In the genomic region with DNA sequence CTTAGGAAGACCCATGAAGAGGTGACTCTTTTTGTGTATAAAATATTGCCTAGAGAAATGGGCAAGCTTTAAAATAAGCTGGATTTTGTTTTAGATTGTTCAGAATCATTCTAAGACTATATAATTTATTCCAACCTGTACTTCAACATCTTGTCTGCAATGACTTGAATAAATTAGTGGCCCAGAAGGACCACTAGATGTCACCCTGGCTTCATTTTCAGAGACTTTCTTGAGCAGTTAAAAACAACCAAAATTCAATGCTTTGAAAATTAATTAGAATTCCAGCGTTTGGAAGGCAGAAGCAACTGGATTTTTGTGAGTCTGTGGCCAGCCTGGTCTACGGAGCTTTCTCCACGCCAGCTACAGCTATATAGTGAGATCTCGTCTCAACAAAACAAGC, we compare ENCODE assay signal across 8 mouse cellular contexts. TPM values are rescaled to one million over a fixed set of nuclear protein-coding genes. Genes with fewer than 3 reads are reported as not detected.
A peak's percentile ranks its signal among the peaks of the same experiment; 100 is the strongest.
DNase-seq lines count a peak whose midpoint lies in the region; ATAC-seq and TF ChIP-seq lines count a peak whose summit lies in the region.
"Had no signal": no experiment of that assay in that cellular context is flagged by ENCODE, and none has a peak within 500 bp of the region (broad histone marks: within the 10 kb centered on the region; RNA-seq: fewer than 3 reads in every experiment).

No protein-coding gene starts in this region.

- TF ChIP-seq RAD21 in CH12.LX (IDR thresholded peaks at IDR 0.05; ENCODE audit: low read depth, low read length), result peak; percentile 89
- peak; percentile 72 for TF ChIP-seq RAD21 in MEL (IDR thresholded peaks at IDR 0.05; ENCODE audit: low read depth, low read length)

- WGBS in intestine, postnatal 0 days, result 29% methylated on average over 4 of the region's 4 CpGs
- 30% methylated on average over 4 of the region's 4 CpGs for whole genome bisulfite sequencing in intestine, embryonic 15.5 days

- H3K9ac ChIP-seq in intestine, postnatal 0 days (ENCODE audit: low read depth, low read length), result no peak overlapping the region
- no peak overlapping the region for H3K9ac ChIP-seq in intestine, embryonic 15.5 days
- H3K9ac ChIP-seq in CH12.LX (ENCODE audit: insufficient read depth, low read depth) (no peak overlapping the region), MEL (ENCODE audit: control insufficient read depth, low read depth, low read length, poor library complexity, severe bottlenecking) (no peak overlapping the region)
- H3K9ac ChIP-seq: embryonic facial prominence, embryonic 13.5 days had no signal

- TF ChIP-seq EP300 in CH12.LX (IDR thresholded peaks at IDR 0.05; ENCODE audit: low read length), result no peak
- TF ChIP-seq EP300 in MEL (IDR thresholded peaks at IDR 0.05; ENCODE audit: low read depth in 1 of 2, low read length in 2 of 2), result no peak

- no peaks in the 10 kb centered on the region for H3K9me3 ChIP-seq in intestine, postnatal 0 days (ENCODE audit: control insufficient read depth)
- no peaks in the 10 kb centered on the region for H3K9me3 ChIP-seq in intestine, embryonic 15.5 days
- H3K9me3 ChIP-seq in CH12.LX (replicated peaks; ENCODE audit: low read length), result no peaks in the 10 kb centered on the region
- no peaks in the 10 kb centered on the region for H3K9me3 ChIP-seq in MEL (replicated peaks; ENCODE audit: insufficient read depth, low read length)
- H3K9me3 ChIP-seq: embryonic facial prominence, embryonic 13.5 days had no signal

- dilution Hi-C loops in CH12.LX (cut with MboI; ENCODE audit: extremely low pct_ligation_motif_present, extremely low pct_unique_long_range_greater_than_20kb, low sequenced_read_pairs), result no loop called here

- no peak overlapping the region for H3K4me3 ChIP-seq in intestine, postnatal 0 days (ENCODE audit: low read depth, low read length)
- H3K4me3 ChIP-seq in intestine, embryonic 15.5 days (replicated peaks), result no peak overlapping the region
- H3K4me3 ChIP-seq in CH12.LX (replicated peaks in 1 of 3; ENCODE audit: low read depth in 2 of 3, low read length in 2 of 3, poor library complexity in 1 of 3) (no peak overlapping the region), MEL (ENCODE audit: control insufficient read depth in 1 of 2, insufficient read depth in 1 of 2, low read depth in 2 of 2, low read length in 2 of 2) (no peak overlapping the region)
- H3K4me3 ChIP-seq: embryonic facial prominence, embryonic 13.5 days had no signal

- in situ Hi-C loops in CH12.LX (cut with MboI; ENCODE audit: low pct_ligation_motif_present, low pct_unique_long_range_greater_than_20kb, low sequenced_read_pairs), result no loop called here

- ATAC-seq in intestine, postnatal 0 days, result no peak
- ATAC-seq in intestine, embryonic 15.5 days, result no peak
- no peak for ATAC-seq in monocyte, adult 5-6 weeks (replicated peaks; ENCODE audit: insufficient number of reproducible peaks, low FRiP score, low TSS enrichment, poor library complexity, severe bottlenecking)

- no peaks in the 10 kb centered on the region for H3K36me3 ChIP-seq in intestine, postnatal 0 days (ENCODE audit: control insufficient read depth, insufficient read depth)
- no peaks in the 10 kb centered on the region for H3K36me3 ChIP-seq in intestine, embryonic 15.5 days
- no peaks in the 10 kb centered on the region for H3K36me3 ChIP-seq in CH12.LX (replicated peaks in 1 of 2; ENCODE audit: control insufficient read depth in 1 of 2, insufficient read depth in 1 of 2, low read length in 1 of 2)
- no peaks in the 10 kb centered on the region for H3K36me3 ChIP-seq in MEL (ENCODE audit: control insufficient read depth in 1 of 2, insufficient read depth in 2 of 2, low read length in 2 of 2)
- H3K36me3 ChIP-seq: embryonic facial prominence, embryonic 13.5 days had no signal

- no peak overlapping the region for H3K27ac ChIP-seq in intestine, postnatal 0 days (ENCODE audit: low read depth, low read length)
- H3K27ac ChIP-seq in intestine, embryonic 15.5 days, result no peak overlapping the region
- H3K27ac ChIP-seq in CH12.LX (ENCODE audit: insufficient read depth, low read depth), result no peak overlapping the region
- H3K27ac ChIP-seq in MEL (ENCODE audit: control insufficient read depth, low read depth, low read length), result no peak overlapping the region
- H3K27ac ChIP-seq: embryonic facial prominence, embryonic 13.5 days had no signal

- no peaks in the 10 kb centered on the region; the same call in 1 of the 2 replicates for H3K27me3 ChIP-seq in intestine, postnatal 0 days (replicated peaks; ENCODE audit: control insufficient read depth, insufficient read depth, low read length)
- 0 out of 2 replicates have a peak, but pooled peaks cover 4% of the 10 kb centered on the region for H3K27me3 ChIP-seq in intestine, embryonic 15.5 days (replicated peaks)
- no peaks in the 10 kb centered on the region for H3K27me3 ChIP-seq in CH12.LX (replicated peaks)
- no peaks in the 10 kb centered on the region for H3K27me3 ChIP-seq in MEL (ENCODE audit: control insufficient read depth in 1 of 2, insufficient read depth in 2 of 2, low read length in 2 of 2)

- no peak overlapping the region for H3K4me2 ChIP-seq in intestine, postnatal 0 days (replicated peaks; ENCODE audit: low read depth)
- no peak overlapping the region for H3K4me2 ChIP-seq in intestine, embryonic 15.5 days (replicated peaks)
- no peak overlapping the region for H3K4me2 ChIP-seq in CH12.LX (ENCODE audit: insufficient read depth, low read depth, poor library complexity, severe bottlenecking)
- H3K4me2 ChIP-seq: embryonic facial prominence, embryonic 13.5 days had no signal

- H3K79me2 ChIP-seq in CH12.LX (replicated peaks; ENCODE audit: control insufficient read depth, extremely low read depth, insufficient read depth, poor library complexity, severe bottlenecking) (no peaks in the 10 kb centered on the region), MEL (ENCODE audit: control insufficient read depth, insufficient read depth, low read length, poor library complexity) (no peaks in the 10 kb centered on the region)

- peak; percentile 43 for DNase-seq in CH12.LX (ENCODE audit: extremely low read depth)
- DNase-seq in MEL (ENCODE audit: low read depth, low spot score), result peak; percentile 34
- DNase-seq in kidney, adult 9 months, result peak; percentile 74
- peak; percentile 18 for DNase-seq in right cerebral cortex, postnatal 14 days

- H3K4me1 ChIP-seq in intestine, postnatal 0 days (replicated peaks; ENCODE audit: control insufficient read depth, insufficient read depth, low read length), result no peaks in the 10 kb centered on the region; the same call in 1 of the 2 replicates
- H3K4me1 ChIP-seq in intestine, embryonic 15.5 days (replicated peaks), result peaks cover 16% of the 10 kb centered on the region
- H3K4me1 ChIP-seq in CH12.LX (ENCODE audit: control insufficient read depth in 1 of 2, insufficient read depth in 2 of 2) (no peaks in the 10 kb centered on the region), MEL (ENCODE audit: control insufficient read depth in 1 of 2, insufficient read depth in 2 of 2, low read length in 2 of 2) (no peaks in the 10 kb centered on the region)

- TF ChIP-seq POLR2A in CH12.LX (IDR thresholded peaks at IDR 0.05; ENCODE audit: low read depth, low read length), result no peak
- no peak for TF ChIP-seq POLR2A in MEL (IDR thresholded peaks at IDR 0.05; ENCODE audit: control insufficient read depth in 1 of 2, insufficient read depth in 1 of 2, low read depth in 1 of 2, low read length in 2 of 2, poor library complexity in 1 of 2)

- peak; percentile 79 for TF ChIP-seq CTCF in intestine, postnatal 0 days (IDR thresholded peaks at IDR 0.05; ENCODE audit: low read depth)
- TF ChIP-seq CTCF in CH12.LX (conservative IDR thresholded peaks at IDR 0.05 in 1 of 2, IDR thresholded peaks at IDR 0.05 in 1 of 2; ENCODE audit: low read depth in 2 of 2, low read length in 2 of 2), result peak; percentile 30 to 87; a peak in 3 of 4 replicates
- TF ChIP-seq CTCF in MEL (IDR thresholded peaks at IDR 0.05 in 2 of 3, conservative IDR thresholded peaks at IDR 0.05 in 1 of 3; ENCODE audit: control insufficient read depth in 1 of 3, insufficient read depth in 1 of 3, low read depth in 2 of 3, low read length in 3 of 3, poor library complexity in 1 of 3, severe bottlenecking in 1 of 3), result peak; percentile 10 to 59 (median 28); a peak in 4 of 6 replicates

TF ChIP-seq in CH12.LX, 34 proteins besides CTCF, POLR2A, EP300 and RAD21 (continues in another document):
- TF ChIP-seq JUN (IDR thresholded peaks at IDR 0.05; ENCODE audit: insufficient read depth, low read depth, low read length), result no peak
- TF ChIP-seq MYC (IDR thresholded peaks at IDR 0.05; ENCODE audit: low read depth, low read length), result no peak
- peak; percentile 77 for TF ChIP-seq SMC3 (IDR thresholded peaks at IDR 0.05; ENCODE audit: low read depth, low read length)
- TF ChIP-seq ZC3H11A (IDR thresholded peaks at IDR 0.05; ENCODE audit: low read depth, low read length), result peak; percentile 41
- no peak for TF ChIP-seq ZKSCAN1 (IDR thresholded peaks at IDR 0.05; ENCODE audit: borderline replicate concordance, low read depth, low read length)

TF ChIP-seq in MEL, 35 proteins besides CTCF, POLR2A, EP300 and RAD21:
- TF ChIP-seq ZC3H11A (IDR thresholded peaks at IDR 0.05; ENCODE audit: low read depth, low read length) (peak; percentile 26; the same call in 1 of the 2 replicates), SMC3 (IDR thresholded peaks at IDR 0.05; ENCODE audit: low read depth, low read length) (peak; percentile 56), CHD1 (IDR thresholded peaks at IDR 0.05; ENCODE audit: low read depth, low read length) (no peak)
TF ChIP-seq in MEL: peak in this region for 2.

RNA-seq across cellular contexts. Expression of a gene that starts 3.8 kb away (rescaled TPM):
- 8.0 and 9.8 TPM in 2 replicates for polyA plus RNA-seq in intestine, postnatal 0 days (2015; fragmentation: Nextera tagmentation; extraction: Ambion mirVana)
- polyA plus RNA-seq in intestine, embryonic 15.5 days (2015; fragmentation: Nextera tagmentation; extraction: Ambion mirVana), result 8.1 and 10.3 TPM in 2 replicates
- 0.04 and 0.25 TPM in 2 replicates for total RNA-seq in CH12.LX (2012; rRNA removed)
- not detected in 2 replicates for total RNA-seq in CH12.LX (2014; rRNA removed)
- 0.11 and 0.94 TPM in 2 replicates for polyA plus RNA-seq in CH12.LX (2012; ENCODE audit: insufficient read length, low read depth)
- total RNA-seq in MEL (2012; rRNA removed), result not detected in 2 replicates
- polyA plus RNA-seq in MEL (2012; ENCODE audit: insufficient read depth in 1 of 2, insufficient read length in 2 of 2, low read depth in 1 of 2, low replicate concordance in 2 of 2, missing spikeins in 1 of 2), result not detected
- not detected in 3 replicates for total RNA-seq in monocyte, adult 5-6 weeks (2017)

RNA-seq across cellular contexts. Expression of a gene that starts 4.4 kb away (rescaled TPM):
- 0.29 and 0.39 TPM in 2 replicates for polyA plus RNA-seq in intestine, postnatal 0 days (2015; fragmentation: Nextera tagmentation; extraction: Ambion mirVana)
- polyA plus RNA-seq in intestine, embryonic 15.5 days (2015; fragmentation: Nextera tagmentation; extraction: Ambion mirVana), result 0.91 and 1.1 TPM in 2 replicates
- total RNA-seq in CH12.LX (2012; rRNA removed) (not detected in 2 replicates), CH12.LX (2014; rRNA removed) (not detected in 2 replicates), MEL (2012; rRNA removed) (not detected in 2 replicates)
- polyA plus RNA-seq in CH12.LX (2012; ENCODE audit: insufficient read length, low read depth) (not detected in 2 replicates), MEL (2012; ENCODE audit: insufficient read depth in 1 of 2, insufficient read length in 2 of 2, low read depth in 1 of 2, low replicate concordance in 2 of 2, missing spikeins in 1 of 2) (under 1 TPM in 1 of 2 experiments, not detected in 1; 0.28 TPM)
- 1.5 to 6.4 TPM (median 2.9 TPM) in 3 replicates for total RNA-seq in monocyte, adult 5-6 weeks (2017)

Comparison
In these comparisons a context has a peak if more than half of its experiments do, and no peak if none do; other contexts are left out.
1. CTCF ChIP-seq: peak in every context shown above with its lines; median percentile 79 in intestine, postnatal 0 days; 58 in CH12.LX; 28 in MEL.
2. DNase-seq: peak in every context shown above with its lines; median percentile 74 in kidney, adult 9 months; 43 in CH12.LX; 34 in MEL; 18 in right cerebral cortex, postnatal 14 days.